Mouse (Mus musculus): ENCODE measurements around the gene Fxyd7.

Gene Fxyd7

DNA sequence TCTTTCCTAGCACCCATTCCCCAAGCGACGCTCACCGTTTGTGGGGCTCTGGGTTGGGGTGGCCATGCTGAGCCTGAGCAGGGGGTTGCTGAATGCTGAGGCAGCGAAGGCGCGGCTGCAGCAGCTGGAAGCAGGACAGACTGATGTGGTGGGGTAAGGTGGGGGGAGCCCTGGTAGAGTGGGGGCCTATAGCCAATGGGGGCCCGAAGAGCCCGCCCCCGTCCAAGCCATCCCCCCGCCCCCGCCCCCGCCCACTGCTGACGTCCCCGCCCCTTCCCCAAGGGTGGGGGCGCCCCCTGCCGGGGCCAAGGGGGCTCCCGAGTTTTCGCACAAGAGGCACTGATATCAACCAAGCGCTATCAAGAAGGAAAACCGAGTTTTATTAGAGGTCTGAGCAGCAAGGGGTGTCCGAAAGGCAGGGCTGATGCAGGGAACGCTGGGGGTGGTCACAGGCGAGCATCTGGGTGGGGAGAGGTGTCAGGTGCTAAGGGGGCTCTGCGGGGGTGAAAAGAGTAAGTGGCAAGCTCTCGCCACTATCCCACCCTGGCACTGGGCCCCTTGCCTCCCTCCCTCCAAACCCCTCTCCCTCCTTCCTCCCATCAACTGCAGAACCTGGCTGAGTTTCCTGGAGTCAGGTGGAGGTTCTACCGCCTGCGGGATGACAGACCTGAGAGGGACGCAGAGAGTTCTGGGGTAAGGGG is at the start of gene Fxyd7:
TSS of gene Fxyd7 (minus strand) at position 147 of the 701 bp plus-strand sequence.
- no peak for DNase-seq (ENCODE audit: low read depth in 2 of 2, low spot score in 2 of 2)

DNA sequence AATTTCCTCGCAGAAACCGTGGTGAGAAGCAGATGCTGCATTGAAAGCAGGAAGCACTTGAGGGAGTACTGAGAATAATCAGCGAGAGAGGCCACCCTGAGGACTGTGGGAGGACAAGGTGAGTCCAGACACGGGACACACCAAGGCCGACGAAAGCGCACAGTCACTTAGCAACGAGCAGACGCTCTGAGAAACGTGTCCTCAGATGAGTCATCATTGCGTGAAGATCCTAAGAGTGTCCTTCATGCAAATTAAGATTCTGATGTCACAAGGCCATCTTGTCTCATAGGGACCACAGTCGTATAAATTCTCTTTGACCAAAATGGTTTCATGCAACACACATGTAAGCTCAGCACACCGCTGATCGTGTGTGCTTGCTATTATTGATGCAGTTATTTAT is 49.5 kb upstream of the Fxyd7 start:
- no peak for DNase-seq (ENCODE audit: low read depth in 2 of 2, low spot score in 2 of 2)

DNA sequence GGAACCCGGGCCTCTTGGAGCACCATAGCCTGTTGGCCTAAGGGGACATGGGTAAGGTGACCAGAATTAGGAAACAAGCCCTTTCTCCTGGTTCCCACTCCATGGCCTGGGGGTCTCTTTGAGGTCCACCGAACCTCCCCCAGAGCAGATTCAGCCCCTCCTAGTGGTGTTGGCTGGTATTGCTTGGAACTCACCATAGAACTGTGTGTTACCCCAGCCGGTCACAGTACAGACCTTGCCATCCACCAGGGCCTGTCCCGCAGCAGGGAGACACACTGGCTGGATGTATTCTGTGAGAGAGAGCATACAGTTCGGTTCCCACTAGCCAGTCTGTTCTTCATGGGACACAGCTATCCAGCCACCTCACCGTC is 48.3 kb upstream of the Fxyd7 start:
- DNase-seq (ENCODE audit: low read depth in 2 of 2, low spot score in 2 of 2), result no peak

DNA sequence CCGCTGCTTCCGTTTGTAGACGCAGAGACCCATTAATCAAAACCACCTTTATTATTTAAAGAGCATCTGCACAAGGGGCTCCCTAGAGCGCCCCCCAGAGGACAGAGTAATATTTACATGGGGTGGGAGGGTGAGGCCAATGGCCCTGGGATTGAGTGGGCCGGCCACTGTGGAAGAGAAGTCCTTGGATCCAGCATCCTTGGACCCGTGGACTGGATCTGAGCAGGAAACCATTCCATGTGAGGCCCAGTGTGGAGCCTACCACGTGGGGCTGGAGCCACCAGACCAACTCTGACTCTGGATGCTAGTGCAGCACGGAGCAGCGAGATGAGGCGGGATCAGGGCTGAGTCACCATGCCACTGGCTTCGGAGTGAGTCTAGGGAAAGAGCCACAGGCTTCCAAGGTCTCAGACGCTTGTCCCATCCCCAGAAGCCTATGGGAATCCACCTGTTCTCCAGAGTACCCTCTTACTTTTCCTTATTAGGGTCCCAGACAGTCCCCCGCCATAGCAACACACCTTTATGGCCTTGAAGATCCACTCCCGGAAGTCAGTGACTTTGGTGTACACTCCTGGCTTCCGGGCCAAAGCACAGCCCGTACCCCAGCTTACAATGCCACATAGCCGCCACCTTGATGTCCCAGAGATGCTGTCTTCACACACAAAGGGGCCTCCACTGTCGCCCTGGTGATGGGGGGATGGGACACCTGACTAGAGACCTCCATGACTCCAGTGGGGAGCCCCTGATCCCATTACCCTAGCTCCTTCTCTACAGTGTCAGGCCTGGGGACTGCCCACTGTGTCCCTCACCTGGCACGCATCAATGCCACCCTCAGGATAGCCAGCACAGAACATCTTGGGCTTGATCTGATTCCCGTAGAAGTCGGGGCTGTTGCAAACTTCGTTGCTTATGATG is 47.7 kb upstream of the Fxyd7 start:
- DNase-seq (ENCODE audit: low read depth in 2 of 2, low spot score in 2 of 2), result peak in 1 of 2 experiments; percentile 33

DNA sequence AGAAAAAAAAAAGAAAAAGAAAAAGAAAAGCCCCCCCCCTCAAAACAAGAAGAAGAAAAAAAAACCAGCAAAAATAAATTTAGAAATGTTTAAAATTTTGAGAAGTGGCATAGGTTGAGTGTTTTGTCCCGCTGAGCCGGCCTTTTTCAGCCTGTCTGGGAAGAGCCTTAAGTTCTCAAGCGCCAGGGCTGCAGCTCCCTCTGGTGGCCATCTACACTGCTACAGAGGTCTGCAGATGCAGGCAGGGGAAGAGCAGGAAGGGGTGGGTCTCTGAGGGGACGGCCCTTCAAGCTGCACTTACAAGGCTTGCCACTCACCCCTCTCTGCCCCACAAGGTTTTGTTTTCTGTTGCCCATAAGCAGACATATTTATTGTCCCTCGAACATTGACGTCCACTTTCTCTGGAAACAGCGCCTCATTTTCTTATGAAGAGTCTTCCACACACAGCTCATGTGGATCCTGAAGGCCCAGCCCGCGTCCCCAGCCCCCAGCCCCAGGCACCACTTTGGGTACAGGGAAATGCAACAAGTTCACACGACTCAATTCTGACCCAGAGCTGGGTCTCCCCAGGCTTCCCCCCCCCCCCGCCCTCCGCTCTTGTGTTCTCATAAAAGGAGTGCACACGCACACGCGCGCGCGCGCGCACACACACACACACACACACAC is 46.4 kb upstream of the Fxyd7 start:
- peak; percentile 81 to 86 for DNase-seq (ENCODE audit: low read depth in 2 of 2, low spot score in 2 of 2)

DNA sequence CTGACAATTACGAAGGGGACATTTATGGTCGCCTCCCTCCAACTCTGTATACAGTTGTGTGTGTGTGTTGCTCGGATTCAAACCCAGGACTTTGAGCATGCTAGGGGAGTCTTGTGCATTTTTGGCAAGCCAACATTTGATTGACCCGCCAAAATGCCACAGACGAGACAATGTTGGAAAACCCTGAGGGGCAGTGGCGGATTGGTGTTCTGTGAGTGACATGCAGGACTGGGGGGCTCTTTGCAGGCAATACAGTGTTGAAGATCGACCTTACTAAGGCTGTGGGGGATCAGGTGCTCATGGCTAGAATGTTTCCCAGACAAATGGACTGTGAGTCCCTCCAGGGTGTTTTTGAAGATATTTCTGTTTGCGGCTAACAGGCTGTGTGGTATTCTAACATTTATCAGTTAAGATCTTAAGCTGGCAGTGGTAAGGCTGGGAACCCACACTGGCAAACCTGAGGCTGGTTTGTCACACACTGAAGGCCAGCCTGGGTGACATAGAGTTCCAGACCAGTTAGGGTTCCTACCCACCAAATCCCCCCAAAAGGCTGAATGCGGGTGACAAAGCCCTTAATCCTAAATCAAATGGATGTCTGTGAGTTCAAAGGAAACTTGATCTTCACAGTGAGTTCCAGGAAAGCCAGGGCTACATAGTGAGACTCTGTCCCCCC is 45.8 kb upstream of the Fxyd7 start:
- DNase-seq (ENCODE audit: low read depth in 2 of 2, low spot score in 2 of 2), result no peak

DNA sequence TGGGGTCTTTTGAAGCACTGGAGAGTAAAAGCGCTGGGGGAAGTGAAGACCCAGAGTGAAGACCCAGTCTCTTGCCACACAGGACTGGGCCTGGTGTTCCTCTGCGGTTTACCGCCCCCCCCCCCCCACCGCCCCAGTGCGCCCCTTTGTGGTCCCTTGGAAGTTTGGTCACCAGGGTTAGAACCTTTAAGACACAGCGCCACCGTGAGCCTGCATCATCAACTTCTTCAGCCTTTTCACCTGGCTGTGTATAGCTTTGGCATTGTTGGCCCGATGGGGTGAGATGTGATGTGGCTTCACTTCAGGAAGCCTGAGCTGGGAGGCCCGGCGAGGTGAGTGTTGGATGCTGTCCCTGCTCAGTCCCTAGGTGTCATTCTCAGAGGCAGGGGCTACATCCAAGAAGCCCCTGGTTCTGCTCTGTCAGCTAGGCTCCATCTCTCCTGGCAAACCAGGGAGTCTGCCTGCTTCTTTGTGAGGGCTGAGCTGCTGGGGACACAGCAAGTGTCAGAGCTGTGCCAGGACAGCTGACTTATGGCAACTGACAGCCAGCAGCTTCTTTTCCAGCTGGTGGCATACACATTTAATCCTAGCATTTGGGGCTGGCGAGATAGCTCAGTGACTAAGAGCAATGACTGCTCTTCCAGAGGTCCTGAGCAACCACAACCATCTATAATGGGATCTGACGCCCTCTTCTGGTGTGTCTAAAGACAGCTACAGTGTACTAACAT is 43.7 kb upstream of the Fxyd7 start:
- DNase-seq (ENCODE audit: low read depth in 2 of 2, low spot score in 2 of 2), result peak in 1 of 2 experiments; percentile 45

DNA sequence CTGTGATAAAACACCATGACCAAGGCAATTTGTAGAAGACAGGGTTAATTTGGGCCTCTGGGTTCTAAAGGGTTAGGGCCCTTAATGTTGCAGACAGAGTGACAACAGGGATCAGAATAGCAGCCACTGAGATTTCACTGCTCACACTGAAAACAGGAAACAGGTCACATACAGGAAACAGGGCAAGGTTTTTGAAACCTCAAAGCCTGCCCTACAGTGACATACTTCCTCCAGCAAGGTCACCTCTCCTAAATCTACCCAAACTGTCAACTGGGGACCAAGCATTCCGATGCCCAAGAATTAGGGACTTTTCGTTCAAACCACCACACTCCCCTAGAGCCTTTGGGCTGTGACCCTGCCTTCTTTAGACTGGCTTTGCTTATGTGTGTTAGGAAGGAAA is 38.5 kb upstream of the Fxyd7 start:
- DNase-seq (ENCODE audit: low read depth in 2 of 2, low spot score in 2 of 2), result peak; percentile 37 to 58

DNA sequence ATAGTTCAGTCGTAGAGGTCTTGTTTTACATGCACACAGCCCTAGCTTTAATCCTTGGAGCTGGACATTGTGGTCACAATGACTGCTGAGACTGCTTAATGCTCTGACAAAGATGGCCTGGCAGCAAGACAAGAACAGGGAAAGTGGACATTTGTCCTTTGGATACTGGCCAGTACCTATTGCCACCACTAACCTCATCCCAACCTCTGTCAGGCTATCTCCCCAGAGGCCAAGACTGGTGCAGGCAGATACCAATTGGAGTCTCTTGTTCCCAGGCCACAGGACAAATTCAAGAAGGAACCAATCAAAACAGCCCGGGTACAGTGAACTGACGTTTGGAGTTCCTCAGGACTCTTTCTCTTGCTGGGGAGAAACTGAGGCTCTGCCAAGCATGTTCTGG is 36.9 kb upstream of the Fxyd7 start:
- no peak for DNase-seq (ENCODE audit: low read depth in 2 of 2, low spot score in 2 of 2)

DNA sequence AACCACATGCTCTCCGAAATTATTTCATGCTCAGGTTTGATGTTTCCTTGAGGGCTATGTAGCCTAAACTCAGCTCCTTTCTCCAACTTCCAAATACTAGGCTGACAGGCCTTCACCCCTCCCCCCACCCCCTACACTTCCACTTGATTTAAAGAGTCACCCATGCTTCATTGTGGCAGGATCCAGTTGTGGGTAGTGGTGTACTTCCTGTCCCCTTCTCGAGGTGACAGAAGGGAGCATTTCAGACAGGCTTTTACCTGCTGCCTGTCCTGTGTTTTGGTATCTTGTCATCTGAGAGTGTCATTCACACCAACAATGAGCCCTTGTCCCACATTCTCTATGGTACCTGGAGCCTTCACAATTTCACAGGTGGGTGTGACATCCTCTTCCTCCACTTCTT is 36.0 kb upstream of the Fxyd7 start:
- DNase-seq (ENCODE audit: low read depth in 2 of 2, low spot score in 2 of 2), result peak in 1 of 2 experiments; percentile 20

DNA sequence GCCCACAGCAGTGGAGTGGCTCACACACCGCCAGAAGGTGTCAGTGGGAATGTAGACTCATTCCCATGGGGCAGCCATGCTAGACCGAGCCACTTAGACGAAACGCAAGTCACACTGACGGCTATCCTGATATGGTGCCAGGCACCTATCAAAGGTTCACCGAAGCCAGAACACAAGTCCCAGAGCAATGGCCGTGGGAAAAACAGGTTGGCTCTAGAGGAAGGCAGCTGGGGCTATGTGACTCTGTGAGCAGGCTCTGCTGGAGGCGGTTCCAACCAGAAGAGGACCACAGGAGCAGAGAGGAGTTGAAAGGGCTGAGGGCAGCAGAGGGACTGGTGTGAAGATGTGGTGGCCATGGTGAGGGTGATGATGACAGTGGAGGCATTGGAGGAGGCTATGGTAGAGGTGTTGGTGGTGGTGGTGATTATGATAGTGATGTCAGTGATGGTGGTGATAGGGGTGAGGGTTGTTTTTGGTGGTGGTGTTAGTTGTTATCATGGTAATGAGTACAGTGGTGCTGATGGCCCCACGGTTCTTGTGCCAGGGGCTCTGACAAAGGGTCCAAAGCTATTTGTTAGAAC is 35.0 kb upstream of the Fxyd7 start:
- no peak for DNase-seq (ENCODE audit: low read depth in 2 of 2, low spot score in 2 of 2)

DNA sequence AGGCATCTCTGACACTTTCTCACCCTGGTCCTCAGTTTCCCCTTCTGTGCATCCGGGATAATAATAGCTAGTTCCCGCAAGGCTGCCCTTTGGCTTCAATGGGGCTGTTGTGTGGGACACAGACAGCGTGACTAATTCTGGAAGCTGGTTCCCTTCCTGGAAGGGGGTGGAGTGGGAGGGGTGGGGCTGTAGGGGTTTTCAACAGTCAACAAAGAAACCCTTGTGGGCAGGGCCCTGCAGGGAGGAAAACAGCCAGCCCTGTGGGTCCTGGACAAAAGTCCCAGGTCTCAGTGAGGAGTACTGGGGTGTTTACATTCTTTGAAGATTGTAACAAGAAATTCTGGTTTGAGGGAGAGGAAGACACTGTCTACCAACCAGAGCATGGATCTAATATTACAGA is 33.9 kb upstream of the Fxyd7 start:
- DNase-seq (ENCODE audit: low read depth in 2 of 2, low spot score in 2 of 2), result no peak

DNA sequence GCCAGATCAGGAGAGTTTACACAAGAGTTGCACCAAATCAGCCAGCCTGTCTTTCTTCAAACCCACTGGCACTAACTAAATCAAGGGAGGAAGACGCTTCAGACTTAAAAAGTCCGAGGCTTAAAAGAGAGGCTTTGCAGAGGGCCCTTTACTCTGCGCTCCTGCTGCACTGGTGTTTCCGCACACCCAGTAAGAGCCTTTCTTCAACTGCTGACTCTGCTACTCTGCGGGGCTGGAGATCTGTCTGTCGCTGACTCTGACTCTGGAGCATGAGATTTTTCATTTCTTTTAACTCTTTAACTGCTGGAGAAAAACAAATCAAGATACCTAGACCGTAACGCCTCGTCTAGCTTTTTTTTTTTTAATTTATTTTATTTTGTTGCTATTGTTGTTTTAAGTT is 32.9 kb upstream of the Fxyd7 start:
- DNase-seq (ENCODE audit: low read depth in 2 of 2, low spot score in 2 of 2), result no peak

DNA sequence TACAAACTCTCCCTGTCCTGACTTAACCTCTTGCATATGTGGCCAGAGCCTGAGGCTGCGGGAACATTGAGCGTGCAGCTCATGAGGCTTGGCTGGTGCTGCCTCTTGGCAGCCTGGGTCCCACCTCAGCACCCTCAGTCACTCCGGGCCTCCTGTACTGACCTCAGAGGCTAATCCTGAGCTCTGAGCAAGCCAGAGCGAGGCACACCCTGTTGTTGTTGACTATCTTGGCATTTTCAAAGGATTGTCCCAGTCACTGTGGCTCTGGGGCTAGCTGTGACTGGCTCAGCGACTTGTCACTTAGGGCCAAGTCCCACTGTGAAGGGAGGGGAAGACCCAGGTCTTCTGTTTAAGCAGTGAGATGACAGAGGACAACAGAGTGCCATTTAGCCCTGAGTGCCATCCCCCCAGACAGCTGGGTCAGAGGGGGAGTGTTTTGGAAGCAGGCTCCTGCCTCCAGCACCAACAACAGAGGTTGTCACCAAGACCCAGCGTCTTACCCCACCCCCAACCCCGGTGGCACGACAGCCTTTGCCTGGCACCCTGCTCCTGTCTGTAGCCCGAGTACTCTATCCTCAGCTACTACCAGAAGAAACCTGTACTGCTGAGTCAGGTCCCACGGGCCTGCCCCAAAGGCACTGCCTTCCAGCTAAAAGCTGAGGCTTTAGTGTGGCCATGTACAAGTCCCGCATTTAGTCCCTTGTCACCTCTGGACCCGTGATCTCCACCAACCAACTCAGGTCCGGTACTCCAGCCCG is 31.7 kb upstream of the Fxyd7 start:
- DNase-seq (ENCODE audit: low read depth in 2 of 2, low spot score in 2 of 2), result no peak

DNA sequence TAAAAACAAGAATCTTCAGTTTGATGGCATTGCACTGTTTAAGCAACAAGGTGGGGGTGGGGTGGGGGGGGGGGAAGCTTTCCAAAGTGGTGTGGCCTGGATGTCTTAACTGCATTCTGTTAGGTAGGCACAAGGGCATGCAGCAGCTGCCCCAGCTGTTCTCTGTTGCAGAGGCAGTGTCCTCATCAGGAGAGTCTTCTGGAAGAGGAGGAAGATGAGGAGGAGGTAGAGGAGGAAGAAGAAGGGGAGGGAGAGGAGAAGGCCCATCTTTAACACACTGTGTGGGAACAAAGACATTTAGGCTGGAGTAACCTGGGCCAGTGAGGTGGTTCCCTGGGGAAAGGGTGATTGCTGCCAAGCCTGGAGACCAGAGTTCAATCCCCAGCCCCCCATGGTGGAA is 30.8 kb upstream of the Fxyd7 start:
- DNase-seq (ENCODE audit: low read depth in 2 of 2, low spot score in 2 of 2), result no peak

DNA sequence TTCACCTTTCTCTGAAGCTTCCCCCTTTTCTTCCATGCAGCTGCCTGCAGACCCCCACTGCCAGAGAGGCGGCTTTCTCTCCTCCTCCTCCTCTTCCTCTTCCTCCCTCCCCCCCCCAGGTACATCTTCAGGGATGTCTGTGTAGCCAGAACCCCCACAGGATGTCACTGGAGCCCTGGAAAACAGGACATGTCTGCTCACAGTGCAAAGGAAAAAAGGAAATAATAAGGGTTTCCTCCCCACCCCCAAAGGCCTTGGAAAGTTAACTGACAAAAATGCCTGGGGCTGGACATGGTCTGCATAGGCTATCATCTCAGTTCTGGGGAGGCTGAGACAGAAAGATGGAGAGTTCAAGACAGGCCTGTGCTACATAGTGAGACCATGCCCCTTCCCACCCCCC is 29.8 kb upstream of the Fxyd7 start:
- DNase-seq (ENCODE audit: low read depth in 2 of 2, low spot score in 2 of 2), result no peak

DNA sequence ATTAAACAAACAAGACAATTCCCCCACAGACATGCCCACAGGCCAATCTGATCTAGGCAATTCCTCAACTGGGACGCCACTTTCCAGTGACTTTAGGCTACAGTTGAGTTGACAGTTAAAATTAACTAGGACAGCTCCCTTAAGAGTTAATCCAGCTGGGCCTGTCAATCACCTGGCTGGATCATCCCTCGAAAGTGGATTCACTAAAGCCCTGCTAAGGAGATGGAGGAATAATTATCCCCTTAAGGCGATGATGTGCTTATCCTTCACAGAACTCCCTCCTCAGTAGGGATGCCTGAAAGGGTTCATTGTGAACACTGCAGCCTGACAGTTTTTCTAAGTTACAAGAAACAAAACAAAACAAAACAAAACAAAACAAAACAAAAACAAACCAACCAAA is 29.3 kb upstream of the Fxyd7 start:
- DNase-seq (ENCODE audit: low read depth in 2 of 2, low spot score in 2 of 2), result no peak

DNA sequence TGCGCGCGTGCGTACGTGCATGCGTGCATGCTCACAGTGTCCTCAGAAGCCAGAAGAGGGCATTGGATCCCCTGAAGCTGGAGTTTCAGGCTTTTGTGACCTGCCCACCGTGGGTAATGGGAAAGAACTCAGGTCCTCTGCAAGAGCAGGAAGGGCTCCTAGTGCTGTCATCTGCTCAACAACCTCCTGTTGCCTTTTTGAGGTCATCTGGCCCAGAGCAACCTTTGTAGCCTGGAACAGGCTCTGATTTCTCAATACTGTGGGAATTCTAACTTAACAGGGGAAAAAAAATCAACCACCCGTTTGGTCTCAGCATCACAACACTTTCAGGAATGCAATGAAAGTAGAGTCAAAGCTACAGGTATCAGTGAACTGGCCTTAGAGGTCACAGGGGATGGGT is 28.4 kb upstream of the Fxyd7 start:
- no peak for DNase-seq (ENCODE audit: low read depth in 2 of 2, low spot score in 2 of 2)

DNA sequence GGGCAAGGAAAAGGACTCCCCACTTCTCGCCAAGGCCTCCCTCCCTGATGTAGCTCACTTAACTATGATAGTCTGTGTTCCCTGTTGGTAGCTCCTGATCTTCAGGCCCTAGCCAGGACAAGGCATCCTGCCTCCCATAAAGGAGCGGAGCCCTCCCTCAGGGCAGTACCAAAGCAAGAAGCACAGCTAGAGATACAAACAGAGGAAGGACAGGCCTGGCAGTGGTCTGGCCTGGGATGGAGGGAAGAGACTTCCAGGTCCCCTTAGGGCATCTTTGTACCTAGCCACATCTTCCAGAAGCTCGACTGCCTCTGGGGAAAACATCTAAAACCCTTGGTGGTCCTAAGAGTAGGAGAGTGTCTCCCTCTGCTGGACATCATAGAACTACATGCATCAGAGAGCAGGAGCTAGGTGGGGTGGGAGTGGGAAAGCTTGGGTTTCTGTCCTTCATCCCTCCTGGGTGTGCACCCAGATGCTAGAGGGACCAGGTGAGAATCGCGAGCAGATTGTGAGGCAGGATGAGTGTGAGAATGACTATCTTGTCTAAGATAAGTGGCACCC is 26.7 kb upstream of the Fxyd7 start:
- DNase-seq (ENCODE audit: low read depth in 2 of 2, low spot score in 2 of 2), result peak; percentile 32 to 50

Data from CD8-positive naive resting alpha-beta T cell, adult 2 months (primary cell).